Mouse (Mus musculus) NIH3T3 (cell line): Measurements from ENCODE around the gene Prdm15.

Source experiments
- DNase-seq: peaks from one replicate; pipeline ENCODE4 v3.0.0-alpha.2; 2012; ENCODE audit warnings: low read depth

Prdm15 gene

DNA sequence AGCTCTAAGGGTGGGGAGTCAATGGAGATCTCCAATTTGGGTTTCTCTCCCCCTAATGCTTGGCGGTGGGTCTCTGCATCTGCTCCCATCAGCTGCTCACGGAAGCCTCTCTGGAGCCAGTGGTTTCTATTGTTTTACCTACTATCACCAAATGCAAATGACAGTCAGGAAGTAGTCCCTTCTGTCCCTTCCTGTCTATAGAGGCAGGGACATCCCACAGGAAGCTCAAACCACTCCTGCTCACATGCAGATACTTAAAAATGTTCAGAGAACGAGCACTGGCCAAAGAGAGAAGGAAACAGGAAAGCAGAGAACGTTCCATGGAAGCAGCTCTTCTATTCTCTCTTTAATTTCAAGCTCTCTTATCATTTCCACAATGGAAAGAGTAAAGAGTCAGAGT, 32.1 kb downstream of the Prdm15 start:
- DNase-seq: no peak

DNA sequence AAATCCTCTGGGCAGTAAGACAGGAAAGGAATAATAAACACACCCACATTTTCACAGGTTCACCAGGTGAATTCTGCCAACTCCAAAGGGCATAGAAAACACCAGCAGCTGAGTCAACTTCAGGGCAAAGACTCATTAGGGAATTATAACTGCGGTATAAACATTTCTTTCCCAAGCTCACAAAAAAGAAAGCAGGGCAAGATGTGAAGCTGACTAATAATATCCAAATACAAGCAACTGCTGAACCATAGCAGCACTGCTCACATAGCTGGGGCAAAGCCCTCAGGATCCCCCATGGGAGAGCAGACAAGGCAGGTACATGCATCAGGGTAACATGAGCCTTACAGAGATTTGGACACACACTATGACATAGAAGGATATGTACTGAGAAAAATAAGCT, 34.2 kb downstream of the Prdm15 start:
- no peak for DNase-seq

DNA sequence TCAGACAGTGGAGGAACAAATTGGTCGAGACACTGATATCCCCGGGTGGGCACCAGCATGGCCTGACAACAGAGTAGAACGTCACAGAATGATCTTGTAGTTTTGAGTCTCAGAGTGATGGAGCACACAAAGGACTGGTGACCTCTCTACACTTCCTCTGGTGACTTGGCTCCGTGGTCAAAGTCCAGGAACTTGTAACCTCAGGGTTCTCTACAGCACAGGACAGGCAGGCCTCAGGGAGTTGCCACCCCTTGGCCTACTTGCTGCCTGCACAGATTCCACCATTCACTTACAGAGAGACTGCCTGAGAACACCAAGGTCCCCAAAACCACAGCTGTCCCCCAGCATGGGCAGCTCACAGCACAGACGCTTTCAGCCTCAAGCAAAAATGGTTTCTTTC, 36.4 kb downstream of the Prdm15 start:
- no peak for DNase-seq

DNA sequence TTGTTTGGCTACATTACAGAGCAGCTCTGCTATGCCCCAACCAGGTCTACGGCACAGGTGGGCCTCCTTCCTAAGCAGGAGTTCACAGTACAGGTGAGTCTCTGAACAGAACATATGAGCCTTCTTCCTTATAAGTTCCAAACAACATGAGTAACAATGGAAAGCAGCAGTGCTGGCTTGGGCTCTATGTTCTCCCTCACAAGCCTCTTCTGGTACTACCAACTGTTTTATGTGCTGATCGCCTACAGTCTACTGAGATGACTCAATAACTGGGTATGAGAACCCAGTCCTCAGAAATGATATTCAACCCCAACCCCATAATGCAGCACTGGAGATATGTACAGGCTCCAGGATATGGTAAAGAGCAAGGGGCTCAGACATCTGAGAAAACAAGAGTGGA, 37.6 kb downstream of the Prdm15 start:
- DNase-seq: no peak

DNA sequence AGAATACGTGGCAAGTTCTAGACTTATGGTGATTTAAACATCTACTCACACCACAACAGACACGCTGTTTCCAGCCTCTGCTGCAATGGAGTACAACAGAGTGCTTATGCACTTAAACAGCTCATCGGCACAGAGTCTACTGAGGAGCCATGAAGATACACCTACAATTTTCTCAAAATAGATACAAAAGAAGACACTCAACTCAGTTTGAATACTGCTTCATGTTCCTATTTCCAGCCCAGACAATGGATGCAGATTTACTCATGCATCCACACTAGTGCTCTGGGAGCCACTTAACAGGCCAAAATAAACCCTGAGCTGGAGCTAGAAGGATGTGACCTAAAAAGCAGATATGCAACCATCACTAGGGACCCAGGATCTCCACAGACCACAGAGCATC, 42.8 kb downstream of the Prdm15 start:
- DNase-seq: no peak

DNA sequence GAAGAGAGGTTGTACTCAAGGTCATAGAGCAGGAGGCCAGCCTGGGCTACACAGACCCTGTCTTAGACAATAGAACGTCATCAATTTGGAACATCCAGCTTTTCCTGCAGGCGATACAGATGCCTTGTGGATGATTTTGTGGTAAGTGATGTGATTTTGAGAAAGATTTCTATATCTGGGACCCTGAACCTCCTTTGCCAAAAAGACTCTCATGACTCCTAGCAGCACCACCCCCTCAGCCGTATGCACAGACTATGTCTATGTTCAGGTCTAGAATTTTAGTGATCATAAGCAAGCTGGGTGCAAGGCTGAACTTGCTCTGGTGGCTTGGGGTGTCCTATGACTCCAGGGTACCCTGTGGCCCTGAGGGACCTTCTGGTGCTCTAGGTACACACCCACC, 46.0 kb downstream of the Prdm15 start:
- no peak for DNase-seq

DNA sequence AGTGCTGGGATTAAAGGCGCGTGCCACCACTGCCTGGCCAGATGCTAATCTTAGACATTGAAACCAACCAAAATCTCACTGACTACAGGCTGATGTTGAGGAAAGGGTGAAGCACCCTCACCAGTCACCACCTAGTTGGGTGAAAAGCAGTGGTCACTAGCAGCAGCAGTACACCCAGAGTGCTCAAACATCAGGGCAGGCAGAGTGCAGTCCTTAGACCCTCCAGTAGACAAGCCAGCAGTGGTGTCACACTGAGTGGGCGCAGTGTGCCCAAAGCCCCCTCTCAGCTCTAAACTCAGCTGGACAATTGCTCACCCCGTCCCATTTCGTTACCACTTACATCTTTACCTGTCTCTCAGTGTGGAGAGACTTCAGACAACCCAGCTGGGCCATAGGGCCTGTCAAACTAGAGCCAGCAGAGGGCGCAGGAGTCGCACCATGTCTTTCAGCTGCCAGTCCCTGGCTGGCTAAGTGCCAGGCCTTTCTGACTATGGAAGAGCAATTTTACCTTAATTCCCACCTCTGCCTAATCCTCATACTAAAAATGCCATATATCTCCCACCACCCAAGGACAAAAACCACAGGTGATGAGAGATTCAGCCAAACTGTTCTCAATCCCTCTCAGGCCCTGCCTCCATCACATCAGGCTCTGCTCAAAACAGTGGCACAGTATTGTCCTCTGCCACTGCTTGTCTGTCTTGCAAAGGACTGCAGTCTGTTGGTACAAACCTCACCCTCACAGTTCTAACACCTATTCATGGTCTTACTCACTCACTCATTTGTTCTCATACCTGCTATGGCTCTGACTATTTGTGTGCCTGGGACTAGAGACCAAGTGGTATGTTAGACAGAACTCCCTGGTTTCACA, 46.7 kb downstream of the Prdm15 start:
- DNase-seq: peak; percentile 81

DNA sequence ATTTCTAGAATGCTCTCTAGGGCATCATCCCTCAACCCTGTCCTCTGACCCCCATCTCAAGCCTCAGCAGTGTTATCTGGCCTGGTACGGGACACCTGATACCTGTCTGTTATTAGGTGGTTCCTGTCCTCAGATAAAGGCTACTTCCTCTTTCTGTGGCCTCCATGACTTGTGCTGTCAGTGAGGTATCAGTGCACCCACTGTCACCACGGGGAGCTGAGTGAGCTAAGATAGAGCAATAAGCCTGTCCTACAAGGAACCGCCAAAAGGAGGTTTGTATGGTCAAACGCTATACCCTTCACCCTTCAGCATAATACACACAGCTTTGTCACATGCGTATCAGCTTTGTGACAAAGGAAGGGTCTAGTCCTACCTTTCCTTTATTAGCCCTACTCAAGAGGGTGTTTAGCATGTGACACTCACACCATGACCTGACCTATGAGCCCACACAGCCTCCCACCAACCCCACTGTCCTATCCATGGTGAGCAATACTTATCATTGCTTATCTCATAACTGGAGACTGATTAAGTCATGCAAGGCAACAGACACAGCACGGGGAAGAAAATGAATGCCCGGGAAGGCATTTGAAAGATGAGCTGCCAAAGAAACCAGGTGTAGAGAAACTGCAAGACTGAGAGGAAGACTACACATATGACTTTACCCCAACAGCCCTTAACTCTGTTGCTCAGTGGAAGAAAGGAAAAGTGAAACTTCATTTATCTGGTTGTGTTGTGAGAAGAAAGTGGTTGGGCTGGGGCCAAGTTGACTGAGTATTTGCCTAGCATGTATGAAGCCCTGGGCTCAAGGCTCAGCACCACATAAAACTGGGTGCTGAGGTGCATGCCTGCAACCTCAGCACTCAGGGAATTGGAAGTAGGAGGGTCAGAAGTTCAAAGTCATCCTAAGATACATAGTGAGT, 53.4 kb downstream of the Prdm15 start:
- DNase-seq: no peak

DNA sequence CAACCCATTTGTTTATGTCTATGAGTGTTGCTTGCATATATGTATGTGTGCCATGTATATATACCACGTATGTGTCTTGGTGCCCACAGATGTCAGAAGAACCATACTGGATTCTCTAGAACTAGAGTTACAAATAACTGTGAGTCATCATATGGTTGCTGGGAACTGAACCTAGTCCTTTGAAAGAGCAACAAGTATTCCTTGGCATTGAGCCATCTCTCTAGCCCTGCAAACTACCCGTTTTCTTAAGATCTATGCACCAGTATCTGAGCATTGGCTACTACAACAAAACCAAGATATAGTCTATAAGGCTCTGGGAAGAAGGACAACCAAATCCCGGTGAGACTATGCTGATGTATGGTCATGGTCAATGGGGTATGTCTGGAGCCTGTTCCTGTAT, 54.4 kb downstream of the Prdm15 start:
- no peak for DNase-seq

DNA sequence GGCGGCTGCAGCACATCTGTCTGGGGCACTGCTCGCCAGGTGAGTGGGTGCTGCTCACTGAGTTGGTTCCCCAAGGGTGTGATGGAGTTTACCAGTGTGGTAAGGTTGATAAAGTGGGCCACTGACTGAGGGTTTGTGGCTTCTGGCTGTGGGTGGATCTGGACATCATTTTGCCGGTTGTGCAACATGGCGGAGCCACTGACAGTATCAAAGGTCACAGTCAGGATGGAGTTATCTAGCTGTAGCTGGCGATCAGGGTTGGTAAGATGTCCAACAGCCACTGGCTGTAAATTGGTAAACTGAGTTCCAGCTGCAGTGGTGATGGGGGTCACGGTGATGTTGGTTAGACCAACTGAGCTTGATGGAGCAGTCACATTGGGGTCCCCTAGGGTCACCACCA, 57.4 kb downstream of the Prdm15 start:
- DNase-seq: no peak

DNA sequence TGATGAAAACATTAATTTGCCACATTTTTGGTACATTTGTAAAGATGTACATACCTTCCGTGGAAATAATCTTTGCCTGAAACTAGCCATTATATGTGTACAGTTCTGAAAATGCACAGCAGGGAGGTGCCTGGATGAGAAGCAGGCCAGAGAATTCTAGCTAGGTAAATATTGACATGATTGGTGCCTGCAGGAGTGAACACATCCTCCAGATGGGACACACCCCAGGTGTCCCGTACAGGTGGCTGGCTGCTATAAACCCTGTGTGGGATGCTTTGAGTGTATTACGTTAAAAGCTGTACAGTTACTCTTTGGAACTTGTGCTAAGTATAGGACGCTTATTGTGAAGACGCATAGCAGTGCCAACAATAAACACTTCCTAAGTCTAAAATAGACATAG, 68.6 kb downstream of the Prdm15 start:
- no peak for DNase-seq

DNA sequence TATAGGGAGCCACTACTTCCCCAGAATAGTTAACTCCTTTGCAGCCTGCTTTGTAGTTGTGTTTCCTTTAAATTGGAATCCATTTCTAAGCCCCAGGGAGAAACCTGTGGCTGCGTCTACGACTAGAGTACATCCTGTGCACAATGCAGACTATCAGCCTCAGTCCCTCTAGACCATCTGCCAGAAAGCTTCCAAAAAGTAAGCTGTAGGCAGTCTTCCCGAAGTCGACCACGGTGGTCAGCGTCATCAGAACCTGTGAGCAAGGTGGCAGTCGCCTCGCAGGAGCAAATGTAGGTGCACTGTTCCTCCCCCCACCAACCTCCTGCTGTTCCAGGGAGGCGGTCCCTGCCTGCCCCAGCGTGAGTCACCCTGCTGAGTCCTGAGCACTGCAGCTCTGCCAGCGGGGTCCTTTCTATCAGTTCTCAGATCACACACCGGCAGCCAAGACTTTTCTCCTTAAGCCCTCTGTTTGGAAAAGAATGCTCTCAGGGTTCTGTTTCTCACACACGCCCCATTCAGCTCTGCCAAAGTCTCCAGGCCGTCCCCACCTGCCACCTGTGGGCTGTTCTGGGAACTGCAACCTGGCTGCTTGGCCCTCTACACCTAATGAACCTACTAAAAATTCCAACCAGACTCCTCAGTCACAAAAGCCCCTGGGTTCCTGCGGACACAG, 73.2 kb downstream of the Prdm15 start:
- DNase-seq: peak; percentile 86

DNA sequence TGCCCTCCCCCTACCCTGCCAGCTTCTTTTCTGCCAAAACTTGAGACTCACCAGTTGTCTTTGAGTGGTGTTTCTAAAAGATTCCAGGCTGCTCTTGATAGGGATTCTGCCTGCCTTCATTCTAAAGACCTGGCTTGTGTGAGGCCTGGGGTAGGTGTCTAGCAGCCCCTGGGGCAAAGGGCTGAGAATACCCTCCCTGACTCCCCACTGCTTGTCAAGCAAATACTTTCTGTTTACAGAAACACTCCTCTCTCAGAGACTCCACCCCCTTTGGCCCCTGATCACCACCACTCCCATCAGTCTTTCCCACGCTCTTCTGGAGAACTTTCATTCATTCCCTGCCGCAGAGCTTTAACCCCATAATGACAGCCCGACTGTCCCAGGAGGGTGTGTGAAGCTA, 85.1 kb downstream of the Prdm15 start:
- no peak for DNase-seq

DNA sequence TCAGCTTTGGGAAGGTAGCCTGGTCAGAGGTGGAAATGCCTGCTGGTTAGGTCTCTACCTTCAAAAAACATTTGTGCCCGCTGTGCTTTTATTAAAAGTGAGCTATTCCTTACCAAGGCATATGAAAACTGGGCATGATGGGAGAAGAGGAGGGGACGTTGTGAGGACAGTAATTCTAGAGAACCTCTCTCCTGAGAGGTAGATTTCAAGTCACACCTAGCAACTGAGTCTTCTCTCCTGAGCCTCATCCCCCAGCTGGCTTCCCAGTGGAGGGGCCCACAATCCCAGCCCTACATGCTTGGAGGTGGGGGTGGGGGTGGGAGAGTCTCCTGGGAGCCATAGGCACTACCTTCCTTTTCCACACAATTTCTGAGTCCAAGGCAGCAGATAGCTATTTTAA, 87.0 kb downstream of the Prdm15 start:
- DNase-seq: no peak

DNA sequence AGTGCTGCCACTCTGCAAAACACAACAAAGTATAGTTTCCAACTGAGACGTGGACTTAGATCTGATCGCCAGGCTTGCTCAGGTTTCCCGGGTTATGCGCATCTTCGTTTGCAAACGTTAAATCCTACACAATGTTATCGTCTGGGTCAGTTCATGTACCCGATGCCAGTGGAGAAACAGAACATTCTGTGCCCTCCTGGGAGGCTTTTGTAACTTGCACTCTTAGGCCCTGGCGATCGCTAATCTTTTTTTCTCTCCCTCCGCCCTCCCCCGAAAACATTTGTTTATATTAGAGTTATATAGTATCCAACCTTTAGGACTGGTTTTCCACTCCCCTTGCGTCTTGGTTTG, 87.7 kb downstream of the Prdm15 start:
- DNase-seq: no peak

DNA sequence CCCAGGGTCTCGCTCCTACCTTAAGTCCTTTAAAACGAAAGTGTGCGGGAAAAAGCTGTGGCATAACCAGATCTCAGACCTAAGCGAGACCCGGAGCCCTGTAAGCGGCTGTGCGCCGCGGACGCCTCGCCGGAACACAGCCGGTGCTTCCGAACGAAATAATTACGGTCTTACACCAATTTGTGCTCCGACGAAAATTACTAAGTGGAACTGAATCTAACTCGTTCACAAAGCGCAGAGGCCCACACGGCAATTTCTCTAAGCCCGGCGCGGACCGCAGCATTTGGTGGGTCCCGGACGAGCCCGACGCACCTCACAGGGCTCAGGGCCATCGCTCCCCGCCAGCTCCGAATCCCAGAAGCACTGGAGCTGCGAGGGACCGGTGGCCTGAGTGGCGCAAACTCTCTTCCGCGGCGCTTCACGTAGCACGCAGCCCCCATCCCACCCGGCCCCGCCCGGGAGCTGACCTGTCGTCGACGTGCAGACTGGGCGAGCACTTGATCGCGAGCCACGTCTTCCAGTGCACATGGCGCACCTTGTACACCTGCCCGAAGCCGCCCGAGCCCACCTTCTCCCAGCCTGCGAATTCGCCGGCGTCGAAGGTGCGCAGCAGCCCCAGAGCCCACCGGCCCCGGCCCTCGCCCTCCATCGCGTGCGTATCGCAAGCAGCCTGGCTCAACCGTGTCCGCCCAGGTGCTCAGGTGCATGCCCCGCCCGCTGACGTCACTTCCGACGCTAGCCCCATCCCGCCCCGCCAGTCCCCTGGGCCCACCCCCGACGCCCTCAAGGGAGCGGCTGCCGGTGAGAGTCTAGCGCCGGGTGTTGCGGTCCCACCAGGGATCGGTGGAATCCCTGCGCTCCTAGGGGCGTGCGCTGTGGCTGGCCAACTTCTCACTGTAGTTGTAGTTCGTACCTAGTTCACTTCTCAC, 88.3 kb downstream of the Prdm15 start, which contains the start of gene Ripk4:
Gene Ripk4, minus strand, starts transcription at position 727 of the 929 bp plus-strand sequence.
- DNase-seq: no peak

DNA sequence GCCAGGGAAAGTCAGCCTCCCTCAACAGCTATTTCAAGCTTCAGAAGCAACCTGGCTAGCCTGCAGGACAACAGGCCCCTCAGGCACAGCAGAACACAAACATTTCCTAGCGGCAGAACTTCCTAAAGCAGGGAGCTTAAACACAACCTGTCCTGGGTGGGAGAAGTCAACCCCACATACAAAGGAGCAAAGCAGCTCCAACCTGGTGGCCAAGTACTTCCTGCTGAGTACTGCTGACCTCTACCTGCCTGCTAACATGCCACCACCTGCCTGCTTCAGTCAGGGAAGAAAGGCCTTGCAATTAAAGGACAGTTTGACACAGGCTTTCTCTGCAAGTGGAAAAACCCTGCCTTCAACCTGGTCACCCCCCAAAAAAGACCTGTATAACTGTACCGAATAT, 89.9 kb downstream of the Prdm15 start:
- no peak for DNase-seq

DNA sequence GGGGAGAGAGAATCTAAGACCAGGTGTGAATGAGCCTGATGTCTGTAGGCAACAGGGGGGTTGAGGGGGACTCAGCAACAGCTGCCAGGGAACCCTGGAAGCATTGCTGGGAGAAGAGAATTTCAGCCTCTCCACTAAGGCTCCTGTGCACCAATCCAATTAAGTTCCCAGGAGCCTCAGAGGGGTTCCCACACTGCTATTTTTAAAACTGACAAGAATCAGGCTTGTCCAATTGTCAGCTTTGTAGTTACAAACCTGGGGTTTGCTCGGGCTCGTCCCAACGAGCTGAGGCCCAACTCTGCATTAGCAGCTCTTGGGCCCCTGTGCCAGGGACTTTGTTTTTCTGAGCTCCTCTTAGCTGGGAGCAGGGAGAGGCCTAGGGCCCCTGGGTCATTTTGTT, 92.0 kb downstream of the Prdm15 start:
- no peak for DNase-seq

DNA sequence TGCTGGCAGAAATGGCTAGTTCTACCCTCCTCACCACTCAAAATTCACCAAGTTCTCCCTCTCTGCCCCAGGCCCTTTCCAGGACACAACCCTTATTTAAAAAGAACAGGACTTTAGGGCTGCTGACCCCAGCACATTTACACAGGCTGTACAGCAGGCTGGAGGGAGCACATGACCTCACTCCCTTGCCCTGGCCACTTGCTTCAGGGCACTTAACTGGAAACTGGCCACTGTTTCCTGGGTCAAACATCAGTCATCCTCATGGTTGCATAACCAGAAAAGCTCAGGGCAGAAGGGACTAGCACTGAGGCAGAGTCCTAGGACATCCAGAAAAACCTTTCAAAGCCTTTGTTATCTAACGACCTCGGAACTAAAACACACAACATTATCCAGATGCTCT, 93.4 kb downstream of the Prdm15 start:
- no peak for DNase-seq

DNA sequence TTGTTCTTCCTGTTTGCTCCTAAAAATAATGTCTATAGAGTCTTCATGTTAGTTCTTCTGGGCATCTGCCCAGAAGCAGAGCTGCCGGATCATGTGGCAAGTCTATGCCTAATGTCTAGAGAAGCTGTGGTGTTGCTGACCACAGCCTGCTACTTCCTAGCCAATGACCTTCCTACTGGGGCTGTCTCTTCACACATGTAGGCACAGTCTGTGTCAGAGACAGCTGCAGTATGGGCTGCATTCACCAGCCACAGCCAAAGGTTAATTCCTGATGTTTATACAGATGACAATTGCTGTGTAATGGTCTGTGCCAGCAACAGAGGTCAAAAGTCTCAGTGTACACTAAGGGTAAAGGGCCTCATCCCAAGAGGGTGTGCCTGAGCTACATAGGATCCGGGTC, 95.2 kb downstream of the Prdm15 start:
- peak; percentile 10 for DNase-seq

DNA sequence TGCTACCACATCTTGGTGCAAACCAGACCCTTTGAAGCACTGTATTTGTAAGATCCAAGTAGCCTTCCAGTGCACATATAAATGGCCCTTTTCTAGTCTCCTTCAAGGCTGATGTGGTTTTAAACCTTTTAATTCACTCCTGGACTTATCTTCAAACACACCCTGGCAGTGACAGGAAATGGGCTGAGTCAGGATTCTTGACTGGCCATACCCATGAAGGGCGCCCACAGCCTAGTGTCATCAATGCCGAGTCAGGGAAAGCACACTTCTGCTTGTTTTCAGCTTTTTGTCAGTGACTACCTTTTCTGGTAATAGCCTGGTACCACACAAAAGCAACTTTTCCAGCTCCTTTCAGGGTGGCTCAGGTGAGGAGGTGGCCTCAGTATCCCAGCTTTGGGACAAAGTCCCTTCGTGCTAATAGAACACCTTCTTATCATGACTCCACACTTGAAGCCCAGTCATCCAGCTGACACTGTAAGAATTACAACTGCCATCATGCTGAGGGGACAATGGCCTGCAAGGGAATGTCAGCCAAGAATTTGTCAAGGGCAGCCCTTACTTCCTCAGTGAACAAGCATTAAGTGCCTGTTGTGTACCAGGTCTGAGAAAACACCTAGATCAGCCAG, 99.2 kb downstream of the Prdm15 start:
- no peak for DNase-seq
